Mouse (Mus musculus) heart, embryonic 11.5 days (tissue): ENCODE measurements around the gene 4833439L19Rik. TPM values are rescaled to one million over a fixed set of nuclear protein-coding genes. Genes with fewer than 3 reads are reported as not detected.

Experiments used
- ATAC-seq: fragments of 200-750 bp; cut with Nextera tagmentation; replicated peaks from 2 replicates; pipeline ENCODE4 v1.8.0; 2017; ENCODE audit warnings: moderate library complexity; ENCODE audit not compliant: insufficient number of reproducible peaks, low FRiP score, low TSS enrichment
- H3K27ac ChIP-seq: fragments of 300-500 bp; sonication (generic); 2 replicates; pipeline ENCODE4 v1.5.1; 2014; ENCODE audit warnings: mild to moderate bottlenecking, low read depth, low read length
- H3K27me3 ChIP-seq: fragments of 300-500 bp; sonication (generic); 2 replicates; pipeline ENCODE4 v1.6.1; 2014; ENCODE audit warnings: mild to moderate bottlenecking, low read length, mixed read lengths; ENCODE audit not compliant: control insufficient read depth, insufficient read depth
- H3K36me3 ChIP-seq: fragments of 300-500 bp; sonication (generic); 2 replicates; pipeline ENCODE4 v1.6.1; 2014; ENCODE audit warnings: mild to moderate bottlenecking, low read length, moderate library complexity, mixed read lengths; ENCODE audit not compliant: control insufficient read depth, insufficient read depth
- H3K4me1 ChIP-seq: fragments of 300-500 bp; sonication (generic); 2 replicates; pipeline ENCODE4 v1.6.1; 2014; ENCODE audit warnings: low read length; ENCODE audit not compliant: control insufficient read depth, insufficient read depth
- H3K4me2 ChIP-seq: fragments of 300-500 bp; sonication (generic); 2 replicates; pipeline ENCODE4 v1.6.1; 2014; ENCODE audit warnings: mild to moderate bottlenecking, moderate library complexity
- H3K4me3 ChIP-seq: fragments of 300-500 bp; sonication (generic); 2 replicates; pipeline ENCODE4 v1.5.1; 2014; ENCODE audit warnings: low read depth, low read length
- H3K9ac ChIP-seq: fragments of 300-500 bp; sonication (generic); 2 replicates; pipeline ENCODE4 v1.6.1; 2014; ENCODE audit warnings: mild to moderate bottlenecking, low read depth, low read length, moderate library complexity
- H3K9me3 ChIP-seq: fragments of 300-500 bp; sonication (generic); replicated peaks from 2 replicates; pipeline ENCODE4 v1.6.1; 2016; ENCODE audit warnings: low read length; ENCODE audit not compliant: control insufficient read depth
- WGBS: fragments of 180-500 bp; shearing (Covaris S2); extraction: QIAGEN DNeasy Blood & Tissue Kit; methylation state at CpG from one replicate; pipeline ENCODE4 v1.1.7; 2014; ENCODE audit not compliant: insufficient replicate concordance; 5-methylcytosine and 5-hydroxymethylcytosine counted together
- microRNA-seq: library from miRNA; unstranded; fragments of <30 nt; microRNA quantifications from one replicate; pipeline ENCODE4, GENCODE M21; 2016; ENCODE audit warnings: borderline number of aligned reads
- polyA plus RNA-seq: library from polyadenylated mRNA; unstranded; fragments of >200 nt; fragmentation: Nextera tagmentation; extraction: Ambion mirVana; gene quantifications from 2 replicates; pipeline ENCODE4 v1.2.1, GENCODE M21; 2014

The 4833439L19Rik gene
- polyA plus RNA-seq, 1 experiment from 2014 or later, result 126 TPM

DNA sequence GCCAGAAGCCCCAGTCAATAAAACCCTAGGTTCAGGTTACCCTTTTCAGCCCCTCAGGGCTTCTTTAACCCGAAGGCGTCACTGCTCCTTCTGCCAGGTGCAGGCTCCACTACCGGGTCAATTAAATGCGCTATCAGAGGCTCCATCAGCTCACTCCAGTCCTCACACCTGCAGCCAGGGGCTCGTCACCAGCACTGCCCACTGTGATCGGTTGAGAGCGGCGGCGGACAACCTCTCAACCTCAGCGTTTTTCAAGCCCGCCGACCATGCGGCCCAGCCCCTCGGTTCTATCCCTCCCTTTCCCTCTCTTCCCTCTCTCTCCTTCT is 62.0 kb downstream of the 4833439L19Rik start:
- no peak; the same call in 1 of the 2 replicates for ATAC-seq
- peak overlapping the region; percentile 89 for H3K4me2 ChIP-seq
- peak overlapping the region; percentile 56 for H3K4me3 ChIP-seq
- no peaks in the 10 kb centered on the region for H3K36me3 ChIP-seq
- WGBS, result 1% methylated on average over 14 of the region's 14 CpGs
- H3K27me3 ChIP-seq, result no peaks in the 10 kb centered on the region
- H3K9ac ChIP-seq, result 0 out of 2 replicates have a peak overlapping the region, but pooled peaks have one; percentile 49
- H3K9me3 ChIP-seq, result no peaks in the 10 kb centered on the region
- no peak overlapping the region for H3K27ac ChIP-seq
- peaks cover 14% of the 10 kb centered on the region for H3K4me1 ChIP-seq

DNA sequence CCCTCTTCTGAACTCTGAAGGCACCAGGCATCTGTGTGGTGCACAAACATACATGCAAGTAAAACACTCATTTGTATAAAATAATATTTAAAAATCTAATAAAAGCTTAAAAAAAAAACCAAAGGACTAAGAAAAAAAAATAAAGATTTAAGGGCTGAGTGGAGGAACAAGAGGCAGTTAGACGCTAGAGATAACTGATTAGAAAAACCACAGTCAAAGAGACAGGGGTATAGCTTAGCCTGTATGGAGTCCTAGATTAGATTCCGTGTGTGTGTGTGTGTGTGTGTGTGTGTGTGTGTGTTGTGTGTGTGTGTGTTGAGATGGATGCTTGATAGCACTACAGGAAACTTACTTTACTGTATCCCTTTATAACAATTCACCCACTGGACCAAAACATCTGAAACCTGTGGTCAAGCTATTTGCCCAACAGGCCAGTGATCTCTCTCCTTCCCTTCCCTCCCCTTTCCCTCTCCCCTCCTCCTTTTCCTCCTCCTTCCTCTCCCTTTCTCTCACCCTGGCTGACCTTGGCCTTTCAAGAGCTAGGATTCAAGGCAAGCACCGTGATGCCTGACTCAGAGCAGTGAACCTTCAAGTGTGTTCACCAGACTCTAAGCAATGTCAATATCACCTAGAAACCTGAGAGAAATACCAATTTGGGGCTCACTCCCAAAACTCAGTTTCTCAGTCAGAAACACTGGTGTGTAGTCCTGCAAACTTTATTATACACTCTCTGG is 63.1 kb downstream of the 4833439L19Rik start:
- Histone ChIP-seq H3K4me3 (no peak overlapping the region), H3K27ac (no peak overlapping the region), H3K36me3 (no peaks in the 10 kb centered on the region), H3K4me2 (no peak overlapping the region), H3K27me3 (no peaks in the 10 kb centered on the region), H3K4me1 (peaks cover 14% of the 10 kb centered on the region), H3K9me3 (no peaks in the 10 kb centered on the region), H3K9ac (no peak overlapping the region)
- no peak for ATAC-seq
- 43% methylated on average over 3 of the region's 3 CpGs for WGBS

DNA sequence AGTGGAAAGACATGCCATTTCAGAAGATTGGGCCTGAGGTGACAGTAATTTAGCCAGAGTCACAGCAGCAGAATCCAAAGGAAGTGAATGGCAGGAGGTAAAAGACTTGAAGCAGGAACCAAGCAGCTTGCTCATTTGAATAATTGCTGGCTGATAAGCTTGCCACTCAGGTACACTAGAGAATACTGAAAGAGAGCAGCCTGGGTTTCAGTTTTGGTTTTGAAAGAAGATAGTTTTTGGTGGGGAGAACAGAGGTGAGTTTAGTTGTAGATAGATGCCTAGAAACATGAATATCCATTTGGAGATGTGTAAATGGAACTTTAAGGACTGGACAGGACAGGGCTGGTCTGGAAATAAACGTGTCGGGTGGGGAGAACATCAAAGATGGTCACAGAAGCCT is 63.9 kb downstream of the 4833439L19Rik start:
- ATAC-seq, result no peak
- Histone ChIP-seq H3K36me3 (no peaks in the 10 kb centered on the region), H3K9me3 (no peaks in the 10 kb centered on the region), H3K9ac (no peak overlapping the region), H3K27ac (no peak overlapping the region), H3K4me1 (peaks cover 14% of the 10 kb centered on the region), H3K4me2 (no peak overlapping the region), H3K27me3 (no peaks in the 10 kb centered on the region), H3K4me3 (no peak overlapping the region)
- WGBS, result 55% methylated on average over 2 of the region's 2 CpGs

Small RNA genes within 50 kb of the gene (microRNA-seq; reads per million reads assigned to microRNA genes)
- gene Gm24195, result not detected

Other genes with a start within 250 kb of the 4833439L19Rik start
- gene Cplx2, start 194.1 kb downstream of the 4833439L19Rik start, polyA plus RNA-seq, result 2.1 and 3.0 TPM in 2 replicates
- gene Thoc3, start 96.6 kb downstream of the 4833439L19Rik start, polyA plus RNA-seq, result 98.8 and 99.7 TPM in 2 replicates
- gene Simc1, start 61.7 kb downstream of the 4833439L19Rik start, polyA plus RNA-seq, result 7.0 and 7.6 TPM in 2 replicates
- gene Arl10, start 9.6 kb upstream of the 4833439L19Rik start, polyA plus RNA-seq, result 17.6 and 18.4 TPM in 2 replicates
- gene Nop16, start 24.7 kb upstream of the 4833439L19Rik start, polyA plus RNA-seq, result 61.8 and 65.6 TPM in 2 replicates
- gene Higd2a, start 24.8 kb upstream of the 4833439L19Rik start, polyA plus RNA-seq, result 225 and 241 TPM in 2 replicates
- 38.6 and 39.5 TPM in 2 replicates for gene Cltb, start 45.9 kb upstream of the 4833439L19Rik start, polyA plus RNA-seq
- gene Faf2, start 56.3 kb upstream of the 4833439L19Rik start, polyA plus RNA-seq, result 61.1 and 73.8 TPM in 2 replicates
- gene Rnf44, start 128.5 kb upstream of the 4833439L19Rik start, polyA plus RNA-seq, result 70.7 and 75.8 TPM in 2 replicates
- gene Cdhr2, start 136.0 kb upstream of the 4833439L19Rik start, polyA plus RNA-seq, result 0.04 and 0.24 TPM in 2 replicates
- gene Gprin1, start 184.4 kb upstream of the 4833439L19Rik start, polyA plus RNA-seq, result 0.13 TPM in 2 replicates
- gene Sncb, start 201.2 kb upstream of the 4833439L19Rik start, polyA plus RNA-seq, result 0.27 and 0.59 TPM in 2 replicates
- not detected in 2 replicates for gene Eif4e1b, start 218.6 kb upstream of the 4833439L19Rik start, polyA plus RNA-seq
- gene Tspan17, start 223.9 kb upstream of the 4833439L19Rik start, polyA plus RNA-seq, result 2.4 and 3.9 TPM in 2 replicates